Mouse (Mus musculus) cerebellum, postnatal 10 days (tissue): Measurements from ENCODE around the gene Gm16181.
"Not testable (repeated sequence)": the region's sequence is repeated elsewhere in the genome, so short reads cannot be mapped to it uniquely, and the experiment has no call there.

Experiments
- DNase-seq, 2 experiments: peaks; one replicate each; pipeline ENCODE4 v3.0.0; 2021; ENCODE audit warnings: mixed read lengths in 2 of 2

Gm16181 gene

GRCm38 (mm10) chr17:35233114-35233980 is 12.7 kb downstream of the Gm16181 start, which contains the start of gene Atp6v1g2:
TSS of gene Atp6v1g2 (plus strand) at chr17:35233660.
- peak in 1 of 2 experiments; percentile 11 for DNase-seq

GRCm38 (mm10) chr17:35234090-35234489 is 13.5 kb downstream of the Gm16181 start:
- DNase-seq = not testable (repeated sequence)

GRCm38 (mm10) chr17:35234903-35235302 is 14.3 kb downstream of the Gm16181 start:
- peak; percentile 53 to 54 for DNase-seq

GRCm38 (mm10) chr17:35235614-35236389 is 15.2 kb downstream of the Gm16181 start, which contains the start of gene Nfkbil1:
TSS of gene Nfkbil1 (minus strand) at chr17:35235792.
- peak; percentile 93 to 95 for DNase-seq

- peak; percentile 100 for DNase-seq
Observed at GRCm38 (mm10) chr17:35236390-35236746, 15.7 kb downstream of the Gm16181 start.

GRCm38 (mm10) chr17:35236996-35237395 is 16.4 kb downstream of the Gm16181 start:
- DNase-seq = peak; percentile 44 to 54

GRCm38 (mm10) chr17:35237504-35237903 is 16.9 kb downstream of the Gm16181 start:
- DNase-seq = peak in 1 of 2 experiments; percentile 30

GRCm38 (mm10) chr17:35239700-35240099 is 19.1 kb downstream of the Gm16181 start:
- DNase-seq = no peak

- no peak for DNase-seq
Observed at GRCm38 (mm10) chr17:35240384-35241304, 20.0 kb downstream of the Gm16181 start.

- DNase-seq = peak; percentile 96 to 98
Observed at GRCm38 (mm10) chr17:35241305-35242014, 20.8 kb downstream of the Gm16181 start, which contains the start of gene Ddx39b. TSS of gene Ddx39b (plus strand) at chr17:35241746.

GRCm38 (mm10) chr17:35242015-35242941 is 21.6 kb downstream of the Gm16181 start:
- peak; percentile 70 to 76 for DNase-seq

GRCm38 (mm10) chr17:35243086-35243485 is 22.5 kb downstream of the Gm16181 start:
- DNase-seq = peak; percentile 89 to 90

GRCm38 (mm10) chr17:35244999-35245398 is 24.4 kb downstream of the Gm16181 start:
- DNase-seq = no peak

- peak in 1 of 2 experiments; percentile 59 for DNase-seq
Observed at GRCm38 (mm10) chr17:35245731-35246623, 25.3 kb downstream of the Gm16181 start.

- no peak for DNase-seq
Observed at GRCm38 (mm10) chr17:35247144-35247543, 26.5 kb downstream of the Gm16181 start.

- peak in 1 of 2 experiments; percentile 12 for DNase-seq
Observed at GRCm38 (mm10) chr17:35248986-35249385, 28.4 kb downstream of the Gm16181 start.

GRCm38 (mm10) chr17:35249451-35250197 is 29.0 kb downstream of the Gm16181 start:
- DNase-seq = peak in 1 of 2 experiments; percentile 29

GRCm38 (mm10) chr17:35250348-35251120 is 29.9 kb downstream of the Gm16181 start:
- peak in 1 of 2 experiments; percentile 13 for DNase-seq
